Mouse (Mus musculus): ENCODE data around the gene Car4. TPM values are rescaled to one million over a fixed set of nuclear protein-coding genes. Genes with fewer than 3 reads are reported as not detected.

Car4 gene
- polyA plus RNA-seq, 1 experiment from 2014 or later = 0.21 TPM

DNA sequence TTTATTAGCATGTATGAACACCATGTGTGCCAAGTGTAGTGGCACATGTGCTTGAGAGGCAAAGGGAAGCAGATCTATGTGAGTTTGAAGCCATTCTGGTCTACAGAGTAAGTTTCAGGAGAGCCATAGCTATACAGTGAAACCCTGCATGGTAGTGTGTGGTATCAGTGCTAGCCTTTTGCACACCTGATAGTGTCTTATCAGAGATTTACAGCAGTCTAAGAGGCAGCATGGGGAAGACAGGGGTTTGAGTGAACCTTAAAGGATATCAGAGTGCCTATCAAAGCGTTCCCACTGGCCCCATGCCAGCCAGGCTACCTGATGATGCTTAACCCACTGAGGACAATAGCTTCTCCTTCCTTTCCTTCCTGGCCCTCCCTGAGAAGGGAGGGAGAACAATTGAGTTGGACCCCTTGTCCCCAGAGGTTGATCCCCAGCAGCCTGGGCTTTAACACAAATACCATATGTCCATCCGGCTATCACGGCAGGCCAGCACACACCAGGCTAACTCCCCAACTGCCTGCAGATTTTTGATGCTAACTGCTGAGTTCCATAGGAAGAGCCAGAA lies 19.9 kb downstream of the Car4 start:
- no peaks in the 10 kb centered on the region for H3K27me3 ChIP-seq (replicated peaks)
- no peak overlapping the region for H3K4me3 ChIP-seq (replicated peaks)
- H3K9me3 ChIP-seq = no peaks in the 10 kb centered on the region
- H3K4me1 ChIP-seq (replicated peaks) = no peaks in the 10 kb centered on the region
- no peak for ATAC-seq
- H3K4me2 ChIP-seq (replicated peaks) = no peak overlapping the region
- no peaks in the 10 kb centered on the region for H3K36me3 ChIP-seq
- H3K9ac ChIP-seq = no peak overlapping the region
- 85% methylated on average over 3 of the region's 3 CpGs for WGBS
- H3K27ac ChIP-seq = no peak overlapping the region

GRCm38 (mm10) chr11:84978113-84978512 lies 20.5 kb downstream of the Car4 start:
- H3K36me3 ChIP-seq = no peaks in the 10 kb centered on the region
- no peak overlapping the region for H3K27ac ChIP-seq
- H3K4me2 ChIP-seq (replicated peaks) = no peak overlapping the region
- no peak overlapping the region for H3K9ac ChIP-seq
- H3K9me3 ChIP-seq = no peaks in the 10 kb centered on the region
- H3K27me3 ChIP-seq (replicated peaks) = no peaks in the 10 kb centered on the region
- no peak overlapping the region for H3K4me3 ChIP-seq (replicated peaks)
- H3K4me1 ChIP-seq (replicated peaks) = no peaks in the 10 kb centered on the region
- 59% methylated on average over 2 of the region's 2 CpGs for WGBS
- ATAC-seq = no peak

GRCm38 (mm10) chr11:84979351-84979750 lies 21.8 kb downstream of the Car4 start:
- Histone ChIP-seq H3K27ac (no peak overlapping the region), H3K4me2 (replicated peaks) (no peak overlapping the region), H3K27me3 (replicated peaks) (no peaks in the 10 kb centered on the region), H3K9ac (no peak overlapping the region), H3K9me3 (no peaks in the 10 kb centered on the region), H3K36me3 (no peaks in the 10 kb centered on the region), H3K4me1 (replicated peaks) (no peaks in the 10 kb centered on the region), H3K4me3 (replicated peaks) (no peak overlapping the region)
- no peak for ATAC-seq
- WGBS = 54% methylated on average over 1 of the region's 1 CpGs

DNA sequence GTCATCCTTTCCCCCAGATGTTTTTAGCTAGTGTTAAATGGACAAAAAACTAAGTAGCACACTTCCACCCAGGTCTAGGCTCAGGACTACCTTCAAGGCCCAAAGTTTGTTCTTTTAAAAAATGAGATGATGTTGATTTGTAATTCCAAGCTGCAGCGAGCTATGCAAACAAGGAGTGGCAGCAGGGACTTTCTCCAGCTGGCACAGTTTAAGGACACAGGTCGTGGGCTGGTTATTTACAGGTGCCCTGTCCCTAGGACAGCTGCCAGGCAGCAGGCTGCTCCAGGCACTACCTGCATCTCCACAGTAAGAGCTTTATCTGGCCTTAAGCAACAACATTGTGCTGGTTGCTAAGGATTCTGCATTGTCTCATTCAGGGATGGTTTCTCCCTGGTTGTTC lies 23.1 kb downstream of the Car4 start:
- H3K36me3 ChIP-seq = peaks cover 4% of the 10 kb centered on the region; the same call in 1 of the 2 replicates
- H3K9me3 ChIP-seq = no peaks in the 10 kb centered on the region
- no peak overlapping the region for H3K9ac ChIP-seq
- WGBS = 74% methylated on average over 2 of the region's 2 CpGs
- H3K4me2 ChIP-seq (replicated peaks) = no peak overlapping the region
- H3K27ac ChIP-seq = no peak overlapping the region
- H3K27me3 ChIP-seq (replicated peaks) = no peaks in the 10 kb centered on the region
- no peak for ATAC-seq
- H3K4me3 ChIP-seq (replicated peaks) = no peak overlapping the region
- no peaks in the 10 kb centered on the region for H3K4me1 ChIP-seq (replicated peaks)

DNA sequence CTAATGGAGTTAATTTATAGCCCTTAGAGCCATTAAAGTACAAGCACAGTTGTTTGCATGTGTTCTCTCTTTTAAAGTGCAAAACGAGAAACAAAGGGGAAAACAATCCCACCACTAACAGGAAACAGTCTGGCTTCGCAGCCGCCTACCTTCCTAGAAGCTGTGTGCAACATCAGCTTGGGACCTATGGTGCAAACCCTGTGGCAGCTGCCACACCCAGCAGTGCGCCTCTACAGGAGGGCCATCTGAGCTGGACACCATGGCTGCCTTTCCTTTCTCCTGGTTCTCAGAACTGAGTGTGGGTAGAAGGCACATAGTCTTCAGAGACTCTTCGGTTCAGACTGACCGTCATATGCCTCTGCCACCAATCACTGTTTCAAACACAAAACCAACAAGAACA lies 27.8 kb downstream of the Car4 start:
- Histone ChIP-seq H3K27me3 (replicated peaks) (no peaks in the 10 kb centered on the region), H3K9me3 (no peaks in the 10 kb centered on the region), H3K4me2 (replicated peaks) (no peak overlapping the region), H3K36me3 (peaks cover 10% of the 10 kb centered on the region), H3K4me3 (replicated peaks) (no peak overlapping the region), H3K9ac (no peak overlapping the region), H3K27ac (no peak overlapping the region), H3K4me1 (replicated peaks) (no peaks in the 10 kb centered on the region)
- WGBS = 87% methylated on average over 6 of the region's 6 CpGs
- ATAC-seq = no peak

- H3K36me3 ChIP-seq = peaks cover 10% of the 10 kb centered on the region
Measured at GRCm38 (mm10) chr11:84988341-84988919, 30.8 kb downstream of the Car4 start.

DNA sequence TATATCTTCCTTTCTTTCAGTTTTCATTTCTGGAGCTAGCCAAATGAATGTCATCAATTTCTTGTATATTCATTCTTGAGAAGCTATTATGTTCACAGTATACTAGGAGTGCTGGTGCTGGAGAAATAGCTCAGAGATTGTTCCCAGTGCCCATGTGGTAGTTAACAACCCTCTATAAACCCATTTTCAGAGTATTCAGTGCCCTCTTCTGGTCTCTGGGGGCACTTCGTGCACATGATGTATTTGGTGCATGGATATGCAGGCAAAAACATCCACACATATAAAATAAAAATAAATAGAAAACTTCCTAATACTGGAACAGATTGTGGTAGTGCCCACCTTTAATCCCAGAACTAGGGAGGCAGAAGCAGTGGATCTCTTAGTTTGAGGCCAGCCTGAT lies 35.4 kb downstream of the Car4 start:
- Histone ChIP-seq H3K4me2 (replicated peaks) (no peak overlapping the region), H3K4me3 (replicated peaks) (no peak overlapping the region), H3K9me3 (no peaks in the 10 kb centered on the region), H3K36me3 (peaks cover 5% of the 10 kb centered on the region; the same call in 1 of the 2 replicates), H3K27me3 (replicated peaks) (no peaks in the 10 kb centered on the region), H3K27ac (no peak overlapping the region), H3K9ac (no peak overlapping the region), H3K4me1 (replicated peaks) (no peaks in the 10 kb centered on the region)
- 88% methylated on average over 1 of the region's 1 CpGs for WGBS
- ATAC-seq = no peak

More at GRCm38 (mm10) chr11:84988341-84988919, 30.8 kb downstream of the Car4 start:
- Histone ChIP-seq H3K4me3 (replicated peaks) (no peak overlapping the region), H3K4me1 (replicated peaks) (no peaks in the 10 kb centered on the region), H3K9me3 (no peaks in the 10 kb centered on the region), H3K9ac (no peak overlapping the region), H3K27ac (no peak overlapping the region), H3K27me3 (replicated peaks) (no peaks in the 10 kb centered on the region), H3K4me2 (replicated peaks) (no peak overlapping the region)
- no peak for ATAC-seq
- 92% methylated on average over 3 of the region's 3 CpGs for WGBS

- no peak overlapping the region for H3K27ac ChIP-seq
- H3K9me3 ChIP-seq = no peaks in the 10 kb centered on the region
- H3K4me2 ChIP-seq (replicated peaks) = no peak overlapping the region
- WGBS = 97% methylated on average over 1 of the region's 1 CpGs
- no peaks in the 10 kb centered on the region for H3K36me3 ChIP-seq
- no peak for ATAC-seq
- no peak overlapping the region for H3K4me3 ChIP-seq (replicated peaks)
- no peaks in the 10 kb centered on the region for H3K27me3 ChIP-seq (replicated peaks)
- H3K9ac ChIP-seq = no peak overlapping the region
- no peaks in the 10 kb centered on the region for H3K4me1 ChIP-seq (replicated peaks)
Measured at GRCm38 (mm10) chr11:84995241-84995640, 37.7 kb downstream of the Car4 start.

- Histone ChIP-seq H3K9me3 (no peaks in the 10 kb centered on the region), H3K9ac (no peak overlapping the region), H3K27me3 (replicated peaks) (no peaks in the 10 kb centered on the region), H3K4me3 (replicated peaks) (no peak overlapping the region), H3K4me2 (replicated peaks) (no peak overlapping the region), H3K36me3 (no peaks in the 10 kb centered on the region), H3K4me1 (replicated peaks) (no peaks in the 10 kb centered on the region), H3K27ac (no peak overlapping the region)
- no peak for ATAC-seq
- 95% methylated on average over 3 of the region's 3 CpGs for WGBS
Measured at GRCm38 (mm10) chr11:85003566-85003965, 46.0 kb downstream of the Car4 start.

- H3K4me2 ChIP-seq (replicated peaks) = no peak overlapping the region
- no peaks in the 10 kb centered on the region for H3K4me1 ChIP-seq (replicated peaks)
- H3K27me3 ChIP-seq (replicated peaks) = no peaks in the 10 kb centered on the region
- no peaks in the 10 kb centered on the region for H3K9me3 ChIP-seq
- H3K9ac ChIP-seq = no peak overlapping the region
- ATAC-seq = no peak
- H3K4me3 ChIP-seq (replicated peaks) = no peak overlapping the region
- no peaks in the 10 kb centered on the region for H3K36me3 ChIP-seq
- H3K27ac ChIP-seq = no peak overlapping the region
Measured at GRCm38 (mm10) chr11:85013121-85013520, 55.5 kb downstream of the Car4 start.

Other genes starting within 250 kb of the Car4 start
- gene Mrm1, start 138.3 kb upstream of the Car4 start, polyA plus RNA-seq (2015; fragmentation: Nextera tagmentation; extraction: Ambion mirVana) = 16.0 and 16.3 TPM in 2 replicates
- 64.4 and 78.1 TPM in 2 replicates for gene Dhrs11, start 128.8 kb upstream of the Car4 start, polyA plus RNA-seq (2015; fragmentation: Nextera tagmentation; extraction: Ambion mirVana)
- gene Ggnbp2, start 87.0 kb upstream of the Car4 start, polyA plus RNA-seq (2015; fragmentation: Nextera tagmentation; extraction: Ambion mirVana) = 78.7 and 83.1 TPM in 2 replicates
- 7.6 and 7.8 TPM in 2 replicates for gene Myo19, start 77.6 kb upstream of the Car4 start, polyA plus RNA-seq (2015; fragmentation: Nextera tagmentation; extraction: Ambion mirVana)
- 2.8 and 3.4 TPM in 2 replicates for gene Pigw, start 77.5 kb upstream of the Car4 start, polyA plus RNA-seq (2015; fragmentation: Nextera tagmentation; extraction: Ambion mirVana)
- 51.6 and 57.1 TPM in 2 replicates for gene Znhit3, start 41.4 kb upstream of the Car4 start, polyA plus RNA-seq (2015; fragmentation: Nextera tagmentation; extraction: Ambion mirVana)
- 3.4 and 4.3 TPM in 2 replicates for gene Usp32, start 182.4 kb downstream of the Car4 start, polyA plus RNA-seq (2015; fragmentation: Nextera tagmentation; extraction: Ambion mirVana)
- gene 1700125H20Rik, start 212.6 kb downstream of the Car4 start, polyA plus RNA-seq (2015; fragmentation: Nextera tagmentation; extraction: Ambion mirVana) = not detected in 2 replicates